Mouse (Mus musculus) cerebellum, postnatal 4 days (tissue): ENCODE measurements around the gene Mrps35.
A peak's percentile ranks its signal among the peaks of the same experiment; 100 is the strongest.

Experiments
- DNase-seq, 2 experiments: peaks; one replicate each; pipeline ENCODE4 v3.0.0; 2022; ENCODE audit warnings: low spot score in 2 of 2, mixed read lengths in 1 of 2

The Mrps35 gene

DNA sequence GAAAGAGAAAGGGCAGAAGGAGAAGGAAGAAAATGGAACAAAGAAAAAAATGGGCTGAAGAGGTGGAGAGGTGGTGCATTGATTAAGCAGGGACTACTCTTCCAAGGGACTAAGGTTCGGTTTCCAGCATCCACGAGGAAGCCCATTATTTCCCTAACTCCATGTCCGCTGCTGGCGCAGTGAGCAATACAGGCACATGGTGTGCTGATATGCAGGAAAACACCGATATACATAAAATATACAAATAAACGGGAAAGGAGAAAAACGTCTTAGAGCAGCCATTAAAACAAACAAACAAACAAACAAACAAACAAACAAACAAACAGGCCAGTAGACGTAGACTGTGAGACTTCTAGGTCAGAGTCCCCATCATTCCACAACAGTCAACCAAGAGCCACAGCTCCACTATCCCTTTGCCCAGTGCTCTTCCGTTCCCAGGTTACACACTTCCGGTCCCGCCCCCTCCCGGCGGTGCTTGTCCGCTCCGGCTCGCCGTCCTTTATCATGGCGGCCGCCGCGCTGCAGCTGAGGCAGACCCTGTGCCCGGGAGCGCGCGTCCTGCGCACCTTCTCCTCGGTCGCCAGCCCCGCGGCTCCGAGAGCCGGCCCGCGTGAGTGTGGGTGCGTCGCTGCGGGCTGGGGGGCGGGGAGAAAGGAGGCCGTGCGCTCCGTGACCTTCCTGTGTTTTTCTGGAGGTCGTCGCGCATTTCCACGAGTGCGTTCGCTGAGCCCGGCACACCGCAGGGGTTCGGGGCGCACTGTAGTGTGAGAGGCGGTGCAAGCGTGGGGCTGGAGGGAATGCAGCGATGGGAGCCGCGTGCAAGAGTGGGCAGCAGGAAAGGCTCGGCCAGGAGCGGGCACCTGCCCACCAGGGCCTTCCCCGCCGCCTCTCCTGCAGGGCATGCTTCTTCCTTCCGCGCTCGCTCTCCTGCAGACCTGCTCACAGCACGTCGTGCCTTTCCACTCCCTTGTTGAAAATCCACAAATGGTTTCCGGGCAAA lies at the start of gene Mrps35:
TSS of gene Mrps35 (plus strand) at position 474 of the 1,000 bp plus-strand sequence.
- DNase-seq, result peak; percentile 82 to 89

DNA sequence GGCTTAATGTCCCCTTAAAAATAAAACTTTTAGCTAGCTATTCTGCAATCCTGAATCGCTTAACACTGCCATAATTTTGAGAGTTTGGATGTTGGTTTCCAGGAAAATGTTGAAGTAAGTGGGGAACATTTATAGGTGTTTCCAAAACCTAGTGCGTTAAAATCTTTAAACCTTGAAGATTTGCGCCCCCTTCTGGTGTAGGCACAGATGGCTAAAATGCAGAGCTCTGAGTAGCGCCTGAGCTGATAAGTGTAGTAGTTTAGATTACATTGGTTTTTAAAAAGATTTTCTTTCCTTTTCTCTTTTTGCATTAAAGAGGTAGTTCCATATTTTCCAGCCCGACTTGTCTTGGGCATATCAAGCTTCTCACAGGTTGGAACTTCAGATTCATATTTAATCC lies 48.3 kb upstream of the Mrps35 start:
- DNase-seq, result peak in 1 of 2 experiments; percentile 48

DNA sequence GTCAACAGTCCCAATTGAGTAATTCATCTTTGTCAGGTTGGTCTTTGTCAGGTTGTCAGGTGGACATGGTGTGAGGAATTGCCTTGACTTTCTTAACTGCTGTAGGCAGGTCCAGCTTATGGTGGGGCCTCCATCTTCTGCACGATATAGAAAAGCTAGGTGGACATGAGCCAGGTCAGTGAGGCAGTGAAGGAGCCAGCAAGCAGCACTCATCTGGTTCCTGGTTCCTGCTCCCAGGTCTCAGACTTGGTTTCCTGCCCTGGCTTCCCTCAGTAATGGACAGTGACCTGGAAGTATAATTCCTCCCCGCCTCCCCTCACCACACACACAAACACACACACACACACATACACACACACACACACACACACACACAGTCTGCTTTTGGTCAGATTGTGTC lies 47.2 kb upstream of the Mrps35 start:
- DNase-seq, result no peak

DNA sequence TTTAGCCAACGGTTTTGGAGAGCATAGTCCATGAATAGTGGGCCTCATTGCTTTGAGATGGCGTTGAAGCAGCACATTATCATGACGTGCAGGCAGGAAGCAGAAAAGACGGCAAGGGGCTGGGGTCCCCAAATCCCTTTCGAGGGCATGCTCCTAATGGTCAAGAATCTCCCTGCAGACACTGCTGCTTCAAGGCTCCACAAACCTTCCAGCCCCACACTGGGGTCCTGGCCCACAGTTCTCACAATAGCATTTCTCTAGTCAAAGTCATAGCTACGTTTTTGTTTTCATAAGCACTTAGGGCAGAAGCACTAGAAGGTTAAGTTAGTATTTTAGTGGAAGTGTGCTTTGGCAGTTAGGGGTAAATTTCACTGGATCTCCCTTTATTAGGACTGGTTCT lies 46.7 kb upstream of the Mrps35 start:
- DNase-seq, result no peak

DNA sequence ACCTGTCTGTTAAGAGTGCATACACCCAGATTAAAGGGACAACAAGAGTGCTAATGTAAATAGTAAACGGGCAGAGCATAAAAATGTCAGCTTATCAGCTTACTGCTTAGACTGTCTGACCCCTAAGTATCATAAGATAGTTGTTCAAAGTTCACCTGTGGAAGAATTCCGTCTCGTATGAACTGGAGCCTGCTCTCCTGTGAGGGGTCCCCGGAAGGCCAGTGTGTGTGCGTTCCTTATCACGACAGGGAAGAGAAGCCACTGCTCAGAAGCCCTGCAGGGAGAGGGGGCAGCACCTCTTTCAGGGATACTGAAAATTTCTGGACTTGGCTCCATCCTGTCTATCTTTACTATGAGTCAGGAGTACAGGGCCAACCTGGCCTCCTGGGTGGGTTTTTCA lies 45.6 kb upstream of the Mrps35 start:
- no peak for DNase-seq

DNA sequence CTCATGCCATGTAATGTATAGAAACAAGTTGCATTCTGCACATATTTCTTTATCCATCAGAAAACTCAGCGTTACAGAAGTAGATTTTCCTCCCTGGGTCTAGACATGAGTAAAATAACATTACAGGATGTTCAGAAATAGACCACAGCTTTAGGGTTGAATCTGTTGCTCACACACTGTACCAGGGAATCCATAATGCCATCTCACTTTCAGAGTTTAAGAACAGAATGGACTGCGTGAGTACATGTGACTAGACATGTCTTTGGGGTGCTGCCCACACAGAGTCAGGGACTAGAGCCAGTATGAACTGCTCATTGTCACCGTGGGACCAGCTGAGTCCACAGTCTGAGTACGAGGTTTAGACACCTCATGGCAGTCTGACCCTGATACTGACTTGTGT lies 43.9 kb upstream of the Mrps35 start:
- no peak for DNase-seq

DNA sequence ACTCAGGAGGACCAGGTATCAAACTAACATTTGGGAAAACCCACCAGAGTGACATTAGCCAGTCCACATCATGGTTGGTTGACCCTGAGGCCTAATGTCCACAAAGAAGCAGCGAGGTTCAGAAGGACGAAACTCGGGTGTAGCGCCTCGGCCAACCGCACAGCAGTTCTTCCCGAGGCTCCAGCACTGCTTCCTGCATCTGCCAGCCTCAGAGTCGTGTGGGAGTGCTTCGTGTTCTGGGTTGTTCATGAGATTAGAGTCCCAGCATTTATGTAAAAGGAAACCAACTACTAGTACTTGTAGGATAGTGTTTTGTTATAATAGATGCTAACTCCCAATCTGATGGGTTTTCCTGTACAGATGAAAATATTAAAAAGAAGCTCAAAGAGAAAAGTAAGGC lies 43.3 kb upstream of the Mrps35 start:
- no peak for DNase-seq

DNA sequence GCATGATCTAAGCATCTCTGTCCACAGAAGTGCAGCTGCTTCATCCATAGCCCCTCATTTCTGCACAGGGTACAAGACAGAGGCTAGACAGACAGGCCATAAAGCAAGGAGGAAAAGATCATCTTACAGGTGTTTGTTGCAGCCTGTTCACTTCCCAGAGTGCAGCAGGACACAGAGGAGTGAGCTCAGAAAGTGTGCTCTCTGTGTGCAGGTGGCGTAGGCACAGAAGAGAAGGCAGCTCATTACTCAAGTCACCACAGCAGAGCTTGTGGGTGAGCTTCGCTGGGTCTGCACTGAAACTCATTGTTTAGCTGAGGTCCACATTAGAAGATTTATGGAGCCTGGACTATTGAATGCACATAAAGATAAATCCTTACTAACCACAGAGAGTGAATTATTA lies 42.8 kb upstream of the Mrps35 start:
- no peak for DNase-seq

DNA sequence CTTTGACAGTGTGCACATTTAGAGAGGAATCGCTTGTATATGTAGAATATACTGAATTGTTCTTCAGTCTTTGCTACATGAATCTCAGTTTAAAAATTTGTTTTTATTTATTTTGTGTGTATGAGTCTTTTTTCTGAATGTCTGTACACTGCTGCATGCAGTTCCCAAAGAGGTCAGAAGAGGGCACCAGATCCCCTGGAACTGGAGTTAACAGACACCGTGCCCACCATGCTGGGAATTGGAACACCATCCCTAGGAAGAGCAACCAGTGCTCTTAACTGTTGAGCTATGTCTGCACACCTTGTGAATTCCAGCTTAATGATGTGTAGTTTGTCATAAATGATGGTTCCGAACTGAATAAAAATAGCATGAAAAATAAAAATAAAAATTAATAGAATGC lies 34.4 kb upstream of the Mrps35 start:
- peak; percentile 32 to 71 for DNase-seq

DNA sequence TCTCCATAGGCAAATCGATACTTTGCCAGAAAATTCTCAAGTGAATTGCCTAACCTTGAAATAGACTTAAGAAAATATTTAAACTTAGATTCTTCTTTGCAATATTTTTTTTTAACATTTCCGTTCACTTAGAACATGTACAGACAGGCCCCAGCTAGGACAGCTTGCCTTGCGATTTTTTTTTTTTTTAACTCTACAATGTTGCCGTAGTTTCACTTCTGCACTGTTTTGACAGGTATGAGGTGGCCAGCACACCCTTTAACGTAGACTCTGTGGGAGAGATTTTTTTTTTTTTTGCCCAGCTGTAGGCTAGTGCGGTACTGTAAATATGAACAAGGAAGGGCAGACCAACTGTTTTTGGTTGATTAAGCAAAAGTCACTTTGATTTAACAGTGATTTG lies 32.2 kb upstream of the Mrps35 start:
- no peak for DNase-seq

DNA sequence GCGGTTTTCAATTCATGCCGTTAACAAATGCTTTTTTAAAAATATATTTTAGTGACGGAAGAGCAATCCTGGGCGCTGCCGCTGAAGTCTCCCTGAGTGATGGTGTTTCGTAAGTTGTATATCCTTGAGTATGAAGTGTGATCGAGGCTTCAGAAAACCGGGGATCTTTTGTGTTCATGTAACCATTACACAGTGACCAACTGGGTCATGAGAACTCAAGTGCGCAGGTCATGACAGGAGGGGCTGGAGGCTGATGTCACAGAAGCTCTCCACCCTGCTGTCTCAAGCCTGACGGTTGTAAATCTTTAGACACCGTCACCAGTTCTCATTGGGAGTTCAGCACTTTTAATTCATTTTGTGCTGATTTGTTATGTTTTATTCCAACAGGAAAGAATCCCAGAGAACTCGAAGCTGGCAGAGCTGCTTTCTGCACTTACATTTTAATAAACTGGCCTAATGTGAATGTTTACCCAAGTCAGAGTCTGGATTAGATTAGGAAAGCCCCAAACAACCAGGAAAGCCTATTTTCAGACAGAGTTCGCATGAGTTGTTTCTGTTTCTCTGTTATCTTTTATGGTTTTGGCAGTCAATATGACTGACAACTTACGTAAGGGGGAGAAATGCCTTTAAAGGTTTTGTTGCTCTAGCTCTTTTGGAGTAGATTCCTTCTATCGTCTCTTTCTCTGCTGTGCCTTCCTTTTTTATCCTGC lies 31.6 kb upstream of the Mrps35 start:
- no peak for DNase-seq

DNA sequence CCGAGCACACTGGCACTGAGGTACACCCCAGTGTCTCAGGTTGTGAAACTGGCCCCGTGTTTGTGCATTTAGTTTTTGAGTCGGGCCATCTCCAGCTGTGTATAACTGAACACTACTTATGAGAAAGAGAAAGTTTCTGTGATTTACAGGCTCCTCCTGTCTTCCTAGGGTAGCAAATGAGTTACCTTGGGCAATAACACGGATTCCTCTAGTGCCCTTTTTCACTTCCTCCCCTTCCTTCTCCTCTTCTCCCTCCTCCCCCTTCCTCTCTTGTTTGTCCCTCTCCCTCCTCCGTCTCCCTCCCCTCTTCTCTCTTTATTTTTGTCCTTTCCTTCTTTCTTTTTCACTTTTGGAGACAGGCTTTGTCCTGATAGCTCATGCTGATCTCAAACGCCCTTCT lies 31.0 kb upstream of the Mrps35 start:
- DNase-seq, result no peak

DNA sequence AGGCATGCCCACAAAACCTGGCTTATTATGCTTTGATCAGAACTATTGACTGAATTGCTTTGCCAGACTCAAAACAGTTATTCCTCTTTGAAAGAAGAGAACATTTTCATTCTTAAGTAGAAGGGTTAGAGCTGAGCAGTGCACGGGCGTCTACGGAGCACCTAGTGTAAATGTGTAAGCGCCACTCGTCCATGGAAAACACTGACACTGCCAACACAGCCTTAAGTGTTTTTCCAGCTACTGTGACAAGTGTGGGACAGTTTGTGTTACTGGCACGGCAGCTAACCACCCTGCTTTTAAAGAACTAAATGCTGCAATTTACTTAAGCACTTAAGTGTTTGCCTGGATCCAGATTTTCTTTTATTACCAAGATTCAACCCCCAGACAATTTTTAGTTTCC lies 30.6 kb upstream of the Mrps35 start:
- no peak for DNase-seq

DNA sequence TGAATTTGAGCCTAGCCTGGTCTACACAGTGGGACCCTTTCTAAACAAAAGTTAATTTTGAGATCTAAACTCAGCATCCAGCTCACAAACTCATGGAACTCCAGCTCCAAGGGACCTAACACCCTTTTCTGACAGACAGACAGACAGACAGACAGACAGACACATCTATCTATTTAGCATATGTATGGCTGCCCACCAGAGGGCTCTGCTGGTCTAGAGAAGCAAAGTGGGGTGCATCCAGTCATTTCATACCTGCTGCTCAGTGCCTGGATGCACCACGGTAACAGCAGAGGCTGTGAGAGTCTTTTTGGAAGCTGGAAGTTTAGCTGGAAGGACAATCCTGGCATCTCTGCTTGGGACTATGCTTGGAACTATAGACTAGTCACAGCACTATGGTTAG lies 29.0 kb upstream of the Mrps35 start:
- DNase-seq, result no peak

DNA sequence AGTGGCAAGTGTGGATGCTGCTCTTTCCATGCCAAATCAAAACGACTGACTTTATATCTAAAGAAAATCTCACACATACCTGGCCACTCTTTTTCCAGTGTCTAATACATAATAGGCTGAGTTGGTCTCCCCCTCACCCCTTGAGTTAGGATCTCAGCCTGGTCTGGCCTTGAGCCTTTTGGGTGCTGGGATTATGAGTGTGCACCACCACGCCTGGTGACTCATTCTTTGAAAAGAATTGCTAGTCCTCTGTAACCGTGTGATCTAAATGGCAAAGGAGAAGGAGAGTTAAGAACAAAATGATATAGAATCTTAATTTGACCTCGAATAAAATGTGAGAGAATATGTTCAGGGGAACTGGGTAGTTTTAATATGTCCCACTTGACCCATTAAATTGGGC lies 24.7 kb upstream of the Mrps35 start:
- no peak for DNase-seq

DNA sequence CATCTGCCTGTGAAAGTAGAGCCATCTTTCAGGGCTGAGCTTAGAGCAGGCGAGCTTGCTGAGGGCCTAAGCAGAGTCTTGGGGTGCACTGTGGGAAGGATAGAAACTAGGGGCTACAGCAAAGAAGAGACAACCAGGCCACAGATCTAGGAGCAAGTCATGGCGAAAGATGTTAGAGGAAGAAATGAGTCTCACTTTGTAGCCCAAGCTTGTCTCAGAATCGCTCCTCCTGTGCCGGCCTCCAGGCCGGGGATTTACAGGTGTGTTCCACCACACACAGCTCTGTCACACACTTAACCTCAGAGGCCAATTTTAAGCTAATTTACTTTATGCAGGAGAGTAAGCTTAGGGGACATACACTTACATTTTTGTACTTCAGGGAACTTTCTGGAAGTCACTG lies 24.2 kb upstream of the Mrps35 start:
- no peak for DNase-seq

DNA sequence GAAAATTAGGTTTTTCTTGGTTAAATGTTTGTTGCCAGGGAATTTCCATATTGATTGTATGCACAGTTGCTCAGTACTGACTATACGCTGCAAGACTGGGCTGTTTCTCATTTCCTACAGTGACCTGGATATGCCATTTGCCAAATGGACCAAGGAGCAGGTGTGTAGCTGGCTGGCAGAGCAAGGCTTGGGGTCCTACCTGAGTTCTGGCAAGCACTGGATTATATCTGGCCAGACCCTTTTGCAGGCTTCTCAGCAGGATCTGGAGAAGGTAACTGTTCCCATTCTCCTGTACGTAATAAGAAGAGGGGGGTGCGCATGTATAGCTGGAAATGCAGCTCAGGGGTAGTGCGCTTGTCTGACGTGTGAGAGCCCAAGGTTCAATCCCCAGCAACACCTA lies 21.4 kb upstream of the Mrps35 start:
- no peak for DNase-seq

DNA sequence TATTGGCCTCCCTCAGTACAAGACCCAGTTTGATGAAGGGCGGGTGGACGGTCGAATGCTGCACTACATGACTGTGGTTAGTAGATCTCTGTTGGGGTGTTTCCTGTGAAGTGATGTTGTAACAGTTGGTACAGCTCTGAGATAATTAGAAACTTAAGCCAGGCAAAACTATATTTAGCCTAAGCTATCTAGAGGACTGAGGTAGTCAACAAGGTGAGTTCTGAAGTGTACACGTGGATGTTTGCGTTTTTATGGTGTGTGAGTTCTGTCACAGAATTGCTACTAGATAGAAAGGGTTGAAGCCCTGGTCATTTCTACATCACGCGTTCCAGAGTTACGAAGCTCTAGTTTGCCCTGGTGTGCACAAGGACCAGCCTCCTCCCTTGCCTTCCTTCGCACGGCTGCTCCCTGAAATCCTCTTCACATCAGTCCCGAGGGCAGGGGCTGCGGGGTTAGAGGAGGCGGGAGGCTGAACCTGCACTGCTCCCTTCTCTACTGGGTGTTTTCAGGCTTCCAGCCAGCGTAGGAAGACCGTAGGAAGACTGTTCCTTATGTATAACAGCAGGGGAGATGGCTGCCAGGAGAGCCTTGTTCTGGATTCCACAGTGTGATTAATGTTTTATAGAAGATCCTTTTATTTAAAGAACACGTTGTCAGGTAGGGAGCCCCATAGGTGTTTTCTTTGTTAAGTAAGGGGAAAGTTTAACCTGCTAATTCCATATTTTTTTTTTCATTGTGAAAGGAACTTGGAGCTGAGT lies 20.0 kb upstream of the Mrps35 start:
- DNase-seq, result no peak

DNA sequence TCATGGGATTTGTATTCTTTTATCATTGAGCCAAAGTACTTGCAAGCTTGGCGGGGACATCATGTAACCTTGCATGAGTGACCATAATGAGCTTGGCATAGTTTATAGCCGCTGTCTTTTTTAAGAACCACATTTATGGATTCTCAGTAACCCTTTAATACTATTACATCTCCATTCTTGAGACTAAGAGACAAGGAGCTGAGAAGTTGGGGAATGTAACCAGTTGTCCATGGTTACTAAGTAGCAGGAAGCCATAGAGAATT lies 19.5 kb upstream of the Mrps35 start:
- DNase-seq, result no peak

DNA sequence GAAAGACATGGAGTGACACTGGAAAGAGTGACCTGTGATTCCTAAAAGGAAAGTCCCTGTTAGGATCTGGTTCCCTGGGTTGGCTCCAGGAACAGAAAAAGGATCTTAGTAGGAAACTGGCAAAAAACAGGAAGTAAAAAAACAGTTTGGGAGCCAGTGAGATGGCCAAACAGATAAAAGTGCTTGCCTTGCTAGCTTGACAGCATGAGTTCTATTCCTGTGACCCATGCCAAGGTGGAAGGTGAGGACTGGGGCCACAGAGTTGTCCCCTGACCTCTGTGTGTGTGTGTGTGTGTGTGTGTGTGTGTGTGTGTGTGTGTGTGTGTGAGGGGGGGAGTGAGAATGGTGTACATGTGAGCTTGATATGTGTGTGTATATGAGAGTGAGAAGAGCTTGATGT lies 19.0 kb upstream of the Mrps35 start:
- DNase-seq, result no peak

DNA sequence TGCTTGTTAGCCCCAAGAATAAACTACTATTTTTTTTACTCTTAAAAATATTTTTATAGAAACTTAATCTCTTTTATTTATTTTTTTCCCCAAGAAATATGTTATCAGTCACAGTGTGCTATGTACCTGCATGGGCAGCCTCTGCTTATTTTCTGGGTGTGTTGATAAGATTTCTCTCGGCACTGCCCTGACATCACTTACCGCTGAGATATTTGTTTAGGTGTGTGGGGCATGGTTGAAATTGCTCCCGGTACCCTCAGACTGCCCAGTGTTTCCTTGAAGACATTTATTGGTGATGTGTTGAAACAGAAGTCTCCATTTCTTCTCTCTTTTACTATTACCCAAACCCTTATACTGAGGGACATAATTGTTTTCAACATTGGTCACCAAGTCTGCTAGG lies 17.8 kb upstream of the Mrps35 start:
- DNase-seq, result no peak

DNA sequence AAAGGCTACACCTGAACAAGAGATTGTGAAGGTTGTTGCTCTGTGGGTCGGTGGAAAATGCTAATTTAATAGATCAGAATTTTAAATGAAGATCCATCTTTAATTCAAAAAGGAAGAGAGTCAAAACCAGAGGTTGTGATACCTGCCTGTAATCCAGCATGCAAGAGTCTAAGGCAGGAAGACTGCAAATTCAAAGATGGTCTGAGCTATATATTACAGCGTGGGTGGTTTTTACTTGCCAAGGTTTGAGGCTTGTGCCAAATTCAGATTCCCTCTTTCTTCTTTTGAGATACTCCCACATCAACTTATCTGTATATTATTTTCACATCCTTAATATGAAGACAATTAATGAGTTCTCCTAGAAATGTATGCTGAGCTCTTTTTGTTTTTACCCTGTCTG lies 14.2 kb upstream of the Mrps35 start:
- DNase-seq, result no peak

DNA sequence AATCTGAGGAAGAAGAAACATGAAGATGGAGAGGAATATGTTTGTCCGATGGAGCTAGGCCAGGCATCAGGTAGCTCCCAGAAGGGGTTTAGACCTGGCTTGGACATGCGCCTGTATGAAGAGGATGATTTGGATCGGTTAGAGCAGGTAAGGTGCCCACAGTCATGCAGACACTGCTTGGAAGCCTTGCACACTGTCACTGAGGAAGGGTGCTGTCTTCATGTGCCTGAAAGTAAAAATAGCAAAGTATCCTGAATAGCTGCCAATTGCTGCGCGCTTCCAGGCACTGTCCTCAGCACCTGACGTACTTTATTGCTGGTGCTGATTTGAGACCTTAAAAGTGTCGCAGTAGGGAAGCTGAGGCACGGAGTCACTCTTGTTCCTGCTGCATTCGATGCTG lies 13.0 kb upstream of the Mrps35 start:
- DNase-seq, result no peak
